Mouse (Mus musculus) heart, embryonic 15.5 days (tissue): ENCODE data around the gene Sost. TPM values are rescaled to one million over a fixed set of nuclear protein-coding genes. Genes with fewer than 3 reads are reported as not detected.
A peak's percentile ranks its signal among the peaks of the same experiment; 100 is the strongest.

Experiments
- ATAC-seq: fragments of 200-750 bp; cut with Nextera tagmentation; replicated peaks from 2 replicates; pipeline ENCODE4 v1.8.0; 2017; ENCODE audit warnings: low read depth, moderate TSS enrichment; ENCODE audit not compliant: insufficient number of reproducible peaks, insufficient read depth, low FRiP score
- H3K27ac ChIP-seq: fragments of 300-500 bp; sonication (generic); 2 replicates; pipeline ENCODE4 v1.5.1; 2015; ENCODE audit warnings: mild to moderate bottlenecking, inconsistent platforms
- H3K27me3 ChIP-seq: fragments of 300-500 bp; sonication (generic); 2 replicates; pipeline ENCODE4 v1.6.1; 2015; ENCODE audit warnings: inconsistent platforms
- H3K36me3 ChIP-seq: fragments of 300-500 bp; sonication (generic); 2 replicates; pipeline ENCODE4 v1.6.1; 2015; ENCODE audit warnings: mild to moderate bottlenecking, inconsistent platforms
- H3K4me1 ChIP-seq: fragments of 300-500 bp; sonication (generic); replicated peaks from 2 replicates; pipeline ENCODE4 v1.6.1; 2015; ENCODE audit warnings: inconsistent platforms
- H3K4me2 ChIP-seq: fragments of 300-500 bp; sonication (generic); 2 replicates; pipeline ENCODE4 v1.6.1; 2015; ENCODE audit warnings: inconsistent platforms, mild to moderate bottlenecking, moderate library complexity
- H3K4me3 ChIP-seq: fragments of 300-500 bp; sonication (generic); 2 replicates; pipeline ENCODE4 v1.5.1; 2015; ENCODE audit warnings: mild to moderate bottlenecking, inconsistent platforms
- H3K9ac ChIP-seq: fragments of 300-500 bp; sonication (generic); 2 replicates; pipeline ENCODE4 v1.6.1; 2015; ENCODE audit warnings: mild to moderate bottlenecking, inconsistent platforms
- H3K9me3 ChIP-seq: fragments of 300-500 bp; sonication (generic); replicated peaks from 2 replicates; pipeline ENCODE4 v1.6.1; 2016; ENCODE audit warnings: inconsistent platforms
- WGBS: fragments of 180-500 bp; shearing (Covaris S2); methylation state at CpG from one replicate; pipeline ENCODE4 v1.1.7; 2015; ENCODE audit warnings: mixed read lengths; 5-methylcytosine and 5-hydroxymethylcytosine counted together
- polyA plus RNA-seq: library from polyadenylated mRNA; unstranded; fragments of >200 nt; fragmentation: Nextera tagmentation; extraction: Ambion mirVana; gene quantifications from 2 replicates; pipeline ENCODE4 v1.2.1, GENCODE M21; 2015

The Sost gene
- polyA plus RNA-seq = 3.9 and 4.4 TPM in 2 replicates

DNA sequence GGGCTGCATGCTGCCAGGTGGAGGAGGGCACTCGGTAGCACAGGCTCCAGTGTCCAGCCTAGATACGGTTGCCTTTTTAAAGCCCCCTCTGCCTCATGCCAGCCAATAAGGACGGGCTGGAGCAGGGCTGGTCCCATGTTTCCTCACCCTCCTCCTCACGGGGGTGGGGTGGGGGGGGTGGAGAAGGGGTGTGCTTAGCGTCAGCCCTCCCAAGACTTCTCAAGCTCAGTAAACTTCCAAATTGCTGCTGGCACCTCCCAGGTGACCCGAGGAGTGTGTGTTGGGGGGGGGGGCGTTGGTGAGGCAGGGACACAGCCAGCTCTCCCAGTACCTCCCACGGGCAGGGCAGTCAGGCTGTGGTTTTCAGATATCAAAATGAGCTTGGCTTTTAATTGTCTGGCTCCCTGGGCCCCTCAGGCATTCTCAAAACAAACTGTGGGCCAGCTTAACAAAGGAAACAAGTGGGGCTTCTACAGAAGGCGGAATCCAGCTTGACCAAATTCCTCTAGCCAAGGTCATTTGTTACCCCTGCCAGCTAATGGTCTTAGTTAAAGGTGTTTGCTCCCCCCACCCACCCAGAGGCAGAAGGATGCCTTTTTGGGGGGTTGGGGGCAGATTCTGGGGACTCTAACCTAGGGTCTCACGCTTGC lies at the start of gene Sost:
Sost (minus strand) TSS at position 51 of the 650 bp plus-strand sequence.
- Histone ChIP-seq H3K4me1 (peaks cover 36% of the 10 kb centered on the region), H3K27me3 (peaks cover 48% of the 10 kb centered on the region), H3K9me3 (no peaks in the 10 kb centered on the region), H3K4me3 (peak within 1 kb of the TSS; percentile 61; the same call in 1 of the 2 replicates), H3K4me2 (peak within 1 kb of the TSS; percentile 14; the same call in 1 of the 2 replicates), H3K27ac (no peak within 1 kb of the TSS), H3K36me3 (no peaks in the 10 kb centered on the region), H3K9ac (no peak within 1 kb of the TSS)
- 29% methylated on average over 10 of the region's 10 CpGs for WGBS
- no peak for ATAC-seq

DNA sequence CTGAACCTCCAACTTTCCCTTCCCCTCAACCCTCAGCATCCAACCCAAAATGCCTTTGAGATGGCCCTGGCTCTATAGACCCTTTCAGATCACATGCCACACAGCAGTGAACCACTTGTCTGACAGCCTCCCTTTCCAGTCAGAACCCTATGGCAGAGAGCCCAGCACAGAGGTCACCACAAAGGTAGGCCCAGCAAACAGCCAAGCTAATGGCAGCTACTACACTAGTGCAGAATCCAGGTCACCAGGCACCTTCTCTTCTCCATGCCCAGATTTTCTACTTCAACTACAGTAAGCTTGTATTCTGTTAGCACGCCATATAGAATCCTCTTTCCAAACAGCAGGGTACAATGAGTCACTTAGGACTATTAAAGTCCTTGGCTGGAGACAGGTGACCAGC lies 49.3 kb upstream of the Sost start:
- WGBS = 89% methylated on average over 1 of the region's 1 CpGs

DNA sequence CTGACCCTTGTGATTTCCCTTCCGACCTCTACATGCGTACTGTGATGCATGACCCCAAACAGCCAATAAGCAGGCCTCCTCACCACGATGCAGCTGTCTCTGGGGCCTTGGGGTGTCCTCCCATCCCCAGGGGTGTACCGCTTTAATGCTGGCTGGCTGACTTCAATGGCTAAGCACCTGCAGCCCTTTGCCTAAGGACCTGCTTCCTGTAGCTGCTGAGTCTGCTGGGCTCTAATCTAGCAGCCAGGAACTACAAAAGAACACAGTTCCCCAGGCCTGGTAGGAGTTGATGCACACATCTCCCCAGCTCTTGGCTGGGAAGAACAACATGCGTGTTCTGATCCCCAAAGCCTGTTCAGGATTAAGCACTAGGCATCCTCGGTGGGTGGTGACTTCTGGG lies 48.7 kb upstream of the Sost start:
- H3K4me1 ChIP-seq = peaks cover 8% of the 10 kb centered on the region; the same call in 1 of the 2 replicates
- no peaks in the 10 kb centered on the region for H3K9me3 ChIP-seq
- no peak overlapping the region for H3K4me3 ChIP-seq
- no peak overlapping the region for H3K4me2 ChIP-seq
- no peak for ATAC-seq
- H3K9ac ChIP-seq = no peak overlapping the region
- 74% methylated on average over 6 of the region's 6 CpGs for WGBS
- H3K36me3 ChIP-seq = no peaks in the 10 kb centered on the region
- no peaks in the 10 kb centered on the region for H3K27me3 ChIP-seq
- no peak overlapping the region for H3K27ac ChIP-seq

More for the DNA sequence above, 49.3 kb upstream of the Sost start:
- Histone ChIP-seq H3K9ac (no peak overlapping the region), H3K4me1 (peaks cover 8% of the 10 kb centered on the region; the same call in 1 of the 2 replicates), H3K27ac (peak overlapping the region; percentile 39), H3K27me3 (no peaks in the 10 kb centered on the region), H3K9me3 (no peaks in the 10 kb centered on the region), H3K4me2 (no peak overlapping the region), H3K36me3 (no peaks in the 10 kb centered on the region), H3K4me3 (no peak overlapping the region)
- no peak for ATAC-seq

DNA sequence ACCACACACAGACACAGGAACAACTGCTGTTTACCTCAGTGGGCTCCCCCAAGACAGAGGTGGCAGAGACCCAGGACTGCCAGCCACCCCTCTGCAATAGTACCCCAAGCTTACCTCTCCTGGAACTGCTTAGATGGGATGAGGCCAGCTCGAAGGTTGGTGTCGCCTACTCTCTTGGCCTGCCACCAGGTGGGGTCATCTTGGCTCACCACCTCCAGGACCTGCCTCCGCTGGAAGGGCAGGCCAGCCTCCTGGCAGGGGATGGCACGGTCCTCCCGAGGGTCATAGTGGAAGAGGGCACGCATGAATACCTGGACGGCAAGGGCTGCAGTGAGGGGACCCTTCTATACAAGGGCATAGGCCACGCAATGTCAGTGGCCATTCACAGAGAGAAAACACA lies 46.4 kb upstream of the Sost start:
- ATAC-seq = no peak
- Histone ChIP-seq H3K4me2 (no peak overlapping the region), H3K9me3 (no peaks in the 10 kb centered on the region), H3K4me3 (no peak overlapping the region), H3K4me1 (peaks cover 8% of the 10 kb centered on the region; the same call in 1 of the 2 replicates), H3K36me3 (no peaks in the 10 kb centered on the region), H3K27me3 (no peaks in the 10 kb centered on the region), H3K27ac (no peak overlapping the region), H3K9ac (no peak overlapping the region)
- WGBS = 72% methylated on average over 8 of the region's 8 CpGs

DNA sequence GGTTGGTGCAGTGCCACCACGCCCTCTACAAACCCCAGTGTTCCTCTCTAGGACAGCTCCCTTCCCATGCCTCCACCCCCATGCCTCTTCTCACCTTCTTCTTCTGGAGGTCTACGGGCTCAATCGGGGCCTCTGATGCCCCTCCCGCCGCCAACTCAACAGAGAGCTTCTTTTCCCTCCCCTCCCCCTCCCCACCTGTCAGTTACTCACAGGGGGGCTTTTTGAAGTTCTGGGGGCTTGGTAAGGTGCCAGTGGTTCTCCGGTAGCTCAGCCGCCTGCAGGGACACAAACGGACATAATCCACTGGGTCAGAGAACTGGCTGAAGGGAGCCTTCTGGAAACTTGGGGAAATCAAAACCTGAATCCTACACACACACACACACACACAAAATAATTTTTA lies 44.7 kb upstream of the Sost start:
- 73% methylated on average over 8 of the region's 8 CpGs for WGBS
- no peaks in the 10 kb centered on the region for H3K36me3 ChIP-seq

DNA sequence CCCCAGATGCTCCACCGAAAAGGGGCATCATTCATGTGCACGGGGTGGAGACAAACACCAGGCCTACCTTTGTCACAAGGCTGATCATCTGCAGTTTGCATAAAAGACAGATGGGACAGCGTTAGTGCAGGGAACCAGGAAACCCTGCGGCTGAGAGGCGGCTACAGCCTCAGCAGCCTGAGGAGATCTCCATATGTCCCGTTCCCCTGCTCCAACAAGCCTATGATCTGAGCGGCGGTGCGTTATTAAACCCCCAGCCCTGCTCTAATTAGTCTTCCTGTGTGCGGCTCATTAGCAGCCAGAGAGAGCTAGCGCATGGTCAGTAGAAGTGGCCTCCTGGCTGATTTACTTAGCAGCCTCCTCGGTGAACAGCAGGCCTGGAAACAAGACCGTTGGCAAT lies 43.3 kb upstream of the Sost start:
- no peak overlapping the region for H3K9ac ChIP-seq
- no peak overlapping the region for H3K4me2 ChIP-seq
- 80% methylated on average over 13 of the region's 13 CpGs for WGBS
- no peak for ATAC-seq
- no peaks in the 10 kb centered on the region for H3K4me1 ChIP-seq
- H3K36me3 ChIP-seq = no peaks in the 10 kb centered on the region
- H3K27ac ChIP-seq = no peak overlapping the region
- H3K4me3 ChIP-seq = no peak overlapping the region
- H3K27me3 ChIP-seq = no peaks in the 10 kb centered on the region
- H3K9me3 ChIP-seq = no peaks in the 10 kb centered on the region

More for the DNA sequence above, 44.7 kb upstream of the Sost start:
- no peaks in the 10 kb centered on the region for H3K9me3 ChIP-seq
- no peak overlapping the region for H3K4me2 ChIP-seq
- H3K27ac ChIP-seq = no peak overlapping the region
- no peak for ATAC-seq
- no peak overlapping the region for H3K4me3 ChIP-seq
- no peaks in the 10 kb centered on the region for H3K27me3 ChIP-seq
- H3K9ac ChIP-seq = no peak overlapping the region
- H3K4me1 ChIP-seq = peaks cover 6% of the 10 kb centered on the region; the same call in 1 of the 2 replicates

DNA sequence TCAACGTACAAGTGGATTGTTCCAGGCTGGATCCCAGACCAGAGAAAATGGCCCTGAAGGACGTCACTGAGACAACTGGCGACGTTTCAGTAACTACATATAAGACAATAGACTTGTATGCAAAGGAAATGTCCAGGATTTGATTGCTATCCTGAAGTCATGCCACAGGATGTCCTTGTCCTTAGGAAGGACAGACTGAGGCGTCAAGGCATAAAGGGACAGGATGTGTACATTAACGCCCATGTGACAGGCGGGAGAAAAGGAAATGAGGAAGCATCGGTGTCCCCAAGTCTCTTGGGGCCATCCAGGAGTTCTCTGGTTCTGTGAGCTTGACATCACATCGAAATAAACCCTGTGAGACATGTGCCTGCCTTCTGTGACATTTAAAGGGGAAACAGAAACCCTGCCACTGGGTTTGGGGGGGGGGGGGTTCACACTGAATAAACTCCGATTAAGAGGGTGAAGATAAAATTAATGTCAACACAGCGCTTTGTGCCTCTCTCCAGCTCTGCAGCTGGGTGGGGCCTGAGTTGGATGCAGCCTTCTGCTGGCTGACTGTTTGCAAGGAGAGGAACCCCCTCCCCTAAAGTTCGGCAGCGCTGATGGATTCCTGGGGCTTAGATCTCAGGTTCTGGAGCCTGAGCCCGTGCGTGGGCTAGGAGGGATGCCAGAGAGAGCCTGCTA lies 42.3 kb upstream of the Sost start:
- peak; percentile 67 for ATAC-seq
- no peaks in the 10 kb centered on the region for H3K9me3 ChIP-seq
- H3K27ac ChIP-seq = peak overlapping the region; percentile 24; the same call in 1 of the 2 replicates
- no peaks in the 10 kb centered on the region for H3K27me3 ChIP-seq
- no peaks in the 10 kb centered on the region for H3K36me3 ChIP-seq
- no peak overlapping the region for H3K9ac ChIP-seq
- H3K4me3 ChIP-seq = no peak overlapping the region
- 58% methylated on average over 15 of the region's 15 CpGs for whole genome bisulfite sequencing
- no peak overlapping the region for H3K4me2 ChIP-seq
- no peaks in the 10 kb centered on the region for H3K4me1 ChIP-seq

DNA sequence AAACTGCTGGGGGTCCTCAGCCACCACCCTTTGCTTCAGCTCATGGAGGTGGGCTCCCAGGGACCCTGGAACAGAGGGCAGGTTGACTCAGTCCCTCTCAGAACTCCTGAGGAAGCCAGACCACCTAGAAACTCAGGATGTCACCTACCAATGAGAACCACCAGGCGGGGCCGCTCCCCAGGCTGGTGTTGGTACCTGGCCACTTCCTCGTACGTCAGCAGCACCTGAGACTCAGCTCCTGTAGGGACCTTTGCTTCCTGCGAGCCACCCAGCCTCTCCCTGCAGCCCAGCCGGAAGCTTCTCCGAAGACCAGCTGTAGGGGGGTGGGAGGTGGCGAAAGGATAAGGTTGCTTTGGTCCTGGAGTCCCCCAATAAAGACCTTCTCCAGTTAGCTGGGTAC lies 41.6 kb upstream of the Sost start:
- no peak overlapping the region for H3K9ac ChIP-seq
- 86% methylated on average over 8 of the region's 8 CpGs for WGBS
- no peak overlapping the region for H3K4me3 ChIP-seq
- no peak overlapping the region for H3K4me2 ChIP-seq
- no peaks in the 10 kb centered on the region for H3K9me3 ChIP-seq
- 0 out of 2 replicates have a peak overlapping the region, but pooled peaks have one; percentile 24 for H3K27ac ChIP-seq
- no peaks in the 10 kb centered on the region for H3K4me1 ChIP-seq
- no peak for ATAC-seq
- no peaks in the 10 kb centered on the region for H3K27me3 ChIP-seq
- no peaks in the 10 kb centered on the region for H3K36me3 ChIP-seq

DNA sequence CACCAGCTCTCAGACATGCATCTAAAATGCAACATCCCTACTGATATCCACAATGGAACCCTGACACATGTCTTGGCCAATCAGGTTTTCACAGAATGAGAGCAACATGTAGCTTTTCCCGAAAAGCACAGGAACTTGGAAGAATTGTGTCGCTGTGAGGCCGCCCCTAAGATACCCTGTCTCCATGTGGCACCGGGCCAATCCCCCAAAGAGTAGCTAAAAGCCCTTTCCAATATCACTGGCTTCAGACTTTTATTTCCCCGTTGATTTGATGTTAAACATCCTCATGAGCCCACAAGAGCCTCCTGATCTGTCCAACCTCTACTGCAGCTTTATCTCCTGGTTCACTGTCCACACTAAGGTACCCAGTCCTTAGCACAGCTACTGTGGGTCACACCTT lies 39.9 kb upstream of the Sost start:
- Histone ChIP-seq H3K9me3 (no peaks in the 10 kb centered on the region), H3K27me3 (no peaks in the 10 kb centered on the region), H3K4me1 (no peaks in the 10 kb centered on the region), H3K36me3 (no peaks in the 10 kb centered on the region), H3K4me2 (no peak overlapping the region), H3K4me3 (no peak overlapping the region), H3K9ac (no peak overlapping the region), H3K27ac (no peak overlapping the region)
- no peak for ATAC-seq
- WGBS = 80% methylated on average over 5 of the region's 5 CpGs

DNA sequence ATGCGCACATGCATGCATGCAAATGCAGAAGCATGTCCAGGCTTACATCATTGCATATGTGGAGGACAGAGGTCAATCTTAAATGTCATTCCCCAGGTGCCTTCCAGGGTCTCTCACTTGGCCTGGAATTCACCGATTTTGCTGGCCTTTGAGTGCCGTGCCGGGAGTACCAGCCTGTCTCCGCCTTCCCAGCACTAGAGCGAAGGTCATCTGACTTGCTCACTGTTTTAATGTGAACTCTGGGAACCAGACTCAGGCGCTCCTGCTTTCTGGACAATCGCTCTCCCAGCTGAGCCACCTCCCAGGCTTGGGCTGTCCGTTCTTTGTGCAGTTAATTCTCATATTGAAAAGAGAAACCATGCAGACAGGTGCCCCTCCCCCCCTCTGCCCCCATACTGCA lies 39.5 kb upstream of the Sost start:
- Histone ChIP-seq H3K27ac (no peak overlapping the region), H3K4me2 (no peak overlapping the region), H3K9me3 (no peaks in the 10 kb centered on the region), H3K9ac (no peak overlapping the region), H3K27me3 (no peaks in the 10 kb centered on the region), H3K4me1 (no peaks in the 10 kb centered on the region), H3K4me3 (no peak overlapping the region), H3K36me3 (no peaks in the 10 kb centered on the region)
- 66% methylated on average over 9 of the region's 9 CpGs for WGBS
- ATAC-seq = no peak

DNA sequence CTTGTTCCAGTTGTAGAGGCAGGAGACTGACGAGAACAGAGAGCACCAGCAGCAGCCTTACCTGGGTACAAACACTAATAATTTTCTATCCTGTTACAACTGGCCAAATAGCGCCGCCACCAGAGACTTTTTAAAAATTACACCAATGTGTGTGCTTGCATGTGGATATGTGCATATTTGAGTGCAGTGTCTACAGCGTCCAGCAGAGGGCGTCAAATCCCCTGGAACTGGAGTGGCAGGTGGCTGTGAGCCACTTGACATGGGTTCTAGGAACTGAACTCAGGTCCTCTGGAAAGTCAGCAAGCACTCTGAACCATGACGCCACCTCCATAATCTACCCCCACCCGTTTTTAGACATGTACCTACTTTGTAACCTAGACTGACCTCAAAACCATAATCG lies 37.4 kb upstream of the Sost start:
- Histone ChIP-seq H3K36me3 (no peaks in the 10 kb centered on the region), H3K4me3 (no peak overlapping the region), H3K9ac (no peak overlapping the region), H3K27ac (no peak overlapping the region), H3K4me1 (0 out of 2 replicates have a peak, but pooled peaks cover 5% of the 10 kb centered on the region), H3K4me2 (no peak overlapping the region), H3K27me3 (no peaks in the 10 kb centered on the region), H3K9me3 (no peaks in the 10 kb centered on the region)
- ATAC-seq = no peak
- 89% methylated on average over 8 of the region's 8 CpGs for WGBS
